Mouse (Mus musculus) myocyte (in vitro differentiated cells): ENCODE results near the gene Htra3. TPM values are rescaled to one million over a fixed set of nuclear protein-coding genes. Genes with fewer than 3 reads are reported as not detected.

Experiments
- H3K27me3 ChIP-seq: one replicate; pipeline ENCODE4 v1.6.1; 2011; ENCODE audit not compliant: control insufficient read depth, insufficient read depth, insufficient read length
- H3K36me3 ChIP-seq: one replicate; pipeline ENCODE4 v1.6.1; 2011; ENCODE audit not compliant: control insufficient read depth, insufficient read depth
- H3K4me2 ChIP-seq: one replicate; pipeline ENCODE4 v1.6.1; 2011; ENCODE audit warnings: low read depth, control low read depth
- H3K4me3 ChIP-seq: one replicate; pipeline ENCODE4 v1.5.1; 2011; ENCODE audit warnings: mild to moderate bottlenecking, control low read depth, moderate library complexity
- H3K79me2 ChIP-seq: one replicate; pipeline ENCODE4 v1.6.1; 2011; ENCODE audit not compliant: control insufficient read depth, insufficient read depth
- H3ac ChIP-seq: one replicate; pipeline ENCODE4 v1.6.1; 2011; ENCODE audit not compliant: control insufficient read depth, insufficient read length
- CEBPB ChIP-seq: IDR thresholded peaks from 2 replicates; pipeline ENCODE4 v1.6.1; 2011; ENCODE audit warnings: mild to moderate bottlenecking, moderate library complexity; ENCODE audit not compliant: poor library complexity, insufficient read depth, severe bottlenecking
- E2F4 ChIP-seq: IDR thresholded peaks from one replicate; pipeline ENCODE4 v1.6.1; 2011; ENCODE audit warnings: mild to moderate bottlenecking, control low read depth, moderate library complexity; ENCODE audit not compliant: insufficient read depth
- MAX ChIP-seq: IDR thresholded peaks from one replicate; pipeline ENCODE4 v1.6.1; 2011; ENCODE audit warnings: low read depth, mild to moderate bottlenecking, control low read depth
- MYOD1 ChIP-seq, 3 experiments: IDR thresholded peaks; one replicate each; pipeline ENCODE4 v1.6.1; 2011; ENCODE audit warnings: control low read depth in 2 of 3, low read depth in 2 of 3, mild to moderate bottlenecking in 2 of 3, moderate library complexity in 1 of 3; ENCODE audit not compliant: insufficient read length in 2 of 3, control insufficient read depth in 1 of 3
- MYOG ChIP-seq, 3 experiments: IDR thresholded peaks; one replicate each; pipeline ENCODE4 v1.6.1; 2011; ENCODE audit warnings: control low read depth in 2 of 3, low read depth in 2 of 3, mild to moderate bottlenecking in 2 of 3; ENCODE audit not compliant: insufficient read length in 2 of 3, control insufficient read depth in 1 of 3, insufficient read depth in 1 of 3
- POLR2A ChIP-seq: IDR thresholded peaks from one replicate; pipeline ENCODE4 v1.6.1; 2011; ENCODE audit warnings: low read depth, mild to moderate bottlenecking, control low read depth, moderate library complexity; ENCODE audit not compliant: insufficient read length
- POLR2AphosphoS2 ChIP-seq: IDR thresholded peaks from one replicate; pipeline ENCODE4 v1.6.1; 2011; ENCODE audit warnings: low read depth, control low read depth; ENCODE audit not compliant: insufficient read length
- REST ChIP-seq: IDR thresholded peaks from one replicate; pipeline ENCODE4 v1.6.1; 2011; ENCODE audit warnings: mild to moderate bottlenecking, control low read depth, moderate library complexity; ENCODE audit not compliant: insufficient read depth, insufficient read length
- SRF ChIP-seq: IDR thresholded peaks from one replicate; pipeline ENCODE4 v1.6.1; 2011; ENCODE audit warnings: low read depth; ENCODE audit not compliant: control insufficient read depth, insufficient read length
- TCF12 ChIP-seq: IDR thresholded peaks from one replicate; pipeline ENCODE4 v1.6.1; 2011; ENCODE audit warnings: mild to moderate bottlenecking, control low read depth; ENCODE audit not compliant: poor library complexity, insufficient read depth, severe bottlenecking
- TCF3 ChIP-seq: IDR thresholded peaks from one replicate; pipeline ENCODE4 v1.6.1; 2011; ENCODE audit warnings: low read depth, control low read depth; ENCODE audit not compliant: insufficient read length
- USF1 ChIP-seq: IDR thresholded peaks from one replicate; pipeline ENCODE4 v1.6.1; 2011; ENCODE audit warnings: low read depth, mild to moderate bottlenecking, control low read depth, moderate library complexity
- polyA plus RNA-seq: library from polyadenylated mRNA; unstranded; fragments of >200 nt; fragmentation: generic; extraction: Trizol; gene quantifications from one replicate; pipeline ENCODE4 v1.2.1, GENCODE M21; 2012; ENCODE audit warnings: missing spikeins

Htra3 gene
- 5.9 TPM for polyA plus RNA-seq

DNA sequence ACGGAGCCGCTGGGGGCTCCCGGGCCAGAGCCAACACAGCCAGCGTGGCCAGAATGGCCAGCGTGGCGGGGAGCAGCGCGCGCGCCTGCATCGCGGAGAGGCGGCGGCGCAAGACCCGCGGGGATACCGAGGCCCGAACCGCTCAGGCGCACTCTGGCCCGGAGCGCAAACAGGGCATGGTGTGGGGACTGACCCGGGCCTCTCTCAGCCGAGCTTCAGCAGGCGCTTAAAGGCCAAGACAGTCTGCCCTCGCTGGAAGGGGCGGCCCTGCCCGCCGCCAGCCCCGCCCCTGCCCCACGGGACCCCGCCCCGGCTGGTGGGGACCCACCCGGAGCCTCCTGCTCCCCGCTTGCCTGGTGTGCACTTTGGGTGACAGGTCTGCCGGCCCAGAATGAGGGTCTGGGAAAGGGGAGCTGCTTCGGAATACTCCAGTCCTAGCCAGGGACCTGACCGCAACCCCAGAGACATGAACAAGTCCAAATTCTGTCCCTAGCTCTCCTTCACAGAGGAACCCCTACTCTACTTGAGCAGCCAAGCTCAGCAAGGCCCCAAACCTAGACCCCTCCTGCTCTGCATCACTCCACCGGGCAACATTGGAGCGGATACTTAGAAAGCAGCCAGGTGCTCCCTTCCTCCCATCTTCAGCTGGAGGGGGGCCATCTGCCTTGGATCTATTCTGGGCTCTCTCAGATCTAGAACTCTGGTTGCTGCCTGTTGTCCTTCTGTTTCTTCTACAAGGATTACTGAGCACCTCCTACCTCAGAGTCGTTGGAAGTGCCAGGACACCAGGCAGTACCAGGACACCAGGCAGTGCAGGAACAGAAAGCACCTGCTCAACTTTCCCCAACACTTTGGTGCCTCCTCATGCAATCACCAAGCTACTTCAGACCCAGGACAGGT is at the start of gene Htra3:
Gene Htra3 (minus strand): TSS at position 527 of the 900 bp plus-strand sequence.
- H3K27me3 ChIP-seq: peaks cover 6% of the 10 kb centered on the region
- H3K4me3 ChIP-seq: no peak within 1 kb of the TSS
- no peak for TF ChIP-seq SRF
- no peak for TF ChIP-seq MYOG (IDR thresholded peaks at IDR 0.05; ENCODE audit: control insufficient read depth in 1 of 3, insufficient read depth in 1 of 3, insufficient read length in 2 of 3, low read depth in 2 of 3)
- TF ChIP-seq REST: no peak
- no peak for TF ChIP-seq TCF3
- TF ChIP-seq MYOD1 (IDR thresholded peaks at IDR 0.05; ENCODE audit: control insufficient read depth in 1 of 3, insufficient read length in 2 of 3, low read depth in 2 of 3): no peak
- TF ChIP-seq CEBPB: no peak
- TF ChIP-seq E2F4: no peak
- no peak for TF ChIP-seq POLR2AphosphoS2
- no peak for TF ChIP-seq MAX
- TF ChIP-seq USF1: no peak
- H3ac ChIP-seq: no peak within 1 kb of the TSS
- no peaks in the 10 kb centered on the region for H3K79me2 ChIP-seq
- no peak within 1 kb of the TSS for H3K4me2 ChIP-seq
- H3K36me3 ChIP-seq: no peaks in the 10 kb centered on the region

DNA sequence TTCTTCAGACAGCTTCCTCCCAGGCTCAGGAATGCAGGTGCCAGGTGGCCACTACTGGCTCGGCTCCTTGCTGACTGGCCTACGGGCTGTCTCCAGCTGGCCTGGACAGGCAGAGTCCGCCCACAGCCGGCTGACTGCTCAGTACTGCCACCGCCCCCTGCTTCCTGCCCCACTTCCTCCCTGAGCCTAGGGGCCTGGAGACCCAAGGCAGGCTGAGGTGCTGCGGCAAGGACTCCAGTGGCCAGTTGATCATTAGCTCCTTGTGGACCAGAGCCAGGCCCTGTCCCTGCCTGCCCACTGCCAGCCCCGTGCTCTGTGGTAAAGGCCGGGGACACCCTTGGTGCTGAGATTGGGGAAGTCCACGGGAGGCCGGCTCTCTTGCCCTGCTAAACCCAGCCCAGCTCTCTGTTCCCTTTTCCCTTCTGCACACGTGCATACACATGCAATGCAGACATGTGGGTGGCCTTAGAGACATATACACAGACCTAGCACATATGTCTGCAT is 49.4 kb upstream of the Htra3 start:
- Histone ChIP-seq H3K27me3 (peaks cover 10% of the 10 kb centered on the region), H3ac (no peak overlapping the region), H3K79me2 (no peaks in the 10 kb centered on the region), H3K36me3 (no peaks in the 10 kb centered on the region), H3K4me3 (no peak overlapping the region), H3K4me2 (no peak overlapping the region)
- peak in 1 of 3 experiments; percentile 33 for TF ChIP-seq MYOD1 (IDR thresholded peaks at IDR 0.05; ENCODE audit: control insufficient read depth in 1 of 3, insufficient read length in 2 of 3, low read depth in 2 of 3)
- no peak for TF ChIP-seq E2F4

DNA sequence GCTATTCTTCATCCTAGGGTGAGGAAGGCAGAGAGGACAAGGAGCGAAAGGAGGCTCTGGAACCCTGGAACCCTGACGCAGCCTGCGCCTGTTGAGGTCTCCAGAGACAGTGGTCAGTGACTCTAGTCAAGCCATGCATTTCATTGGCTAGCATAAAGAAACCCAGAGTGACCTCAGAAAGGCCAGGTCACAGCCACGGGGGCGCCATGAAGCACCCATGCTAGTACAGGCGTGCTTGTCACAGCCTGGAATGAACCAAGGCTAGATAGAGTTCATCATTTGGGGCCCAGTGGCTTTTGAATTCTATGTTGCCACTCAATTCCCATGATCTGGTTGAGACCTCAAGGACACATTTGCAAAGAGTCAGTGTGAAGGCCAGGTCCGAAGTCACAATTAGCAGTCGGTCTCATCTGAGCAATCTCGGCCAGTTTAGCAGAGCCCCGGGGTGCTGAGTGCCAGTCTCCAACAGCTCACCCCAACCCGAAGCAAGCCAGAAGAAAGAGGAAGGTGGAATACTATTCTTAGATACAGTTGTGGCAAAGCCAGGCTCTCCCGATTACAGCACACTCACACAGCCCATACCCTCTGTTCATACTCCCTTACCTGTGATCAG is 48.9 kb upstream of the Htra3 start:
- H3K4me3 ChIP-seq: no peak overlapping the region
- H3ac ChIP-seq: no peak overlapping the region
- no peak for TF ChIP-seq USF1
- no peak for TF ChIP-seq TCF12
- TF ChIP-seq REST: no peak
- no peak for TF ChIP-seq MYOG (IDR thresholded peaks at IDR 0.05; ENCODE audit: control insufficient read depth in 1 of 3, insufficient read depth in 1 of 3, insufficient read length in 2 of 3, low read depth in 2 of 3)
- TF ChIP-seq SRF: no peak
- no peak for TF ChIP-seq POLR2A
- no peak for TF ChIP-seq POLR2AphosphoS2
- no peak for TF ChIP-seq MAX
- TF ChIP-seq CEBPB: no peak
- no peak for TF ChIP-seq E2F4
- TF ChIP-seq MYOD1 (IDR thresholded peaks at IDR 0.05; ENCODE audit: control insufficient read depth in 1 of 3, insufficient read length in 2 of 3, low read depth in 2 of 3): no peak
- no peak for TF ChIP-seq TCF3
- H3K4me2 ChIP-seq: no peak overlapping the region
- no peaks in the 10 kb centered on the region for H3K79me2 ChIP-seq
- H3K27me3 ChIP-seq: peaks cover 7% of the 10 kb centered on the region
- no peaks in the 10 kb centered on the region for H3K36me3 ChIP-seq

DNA sequence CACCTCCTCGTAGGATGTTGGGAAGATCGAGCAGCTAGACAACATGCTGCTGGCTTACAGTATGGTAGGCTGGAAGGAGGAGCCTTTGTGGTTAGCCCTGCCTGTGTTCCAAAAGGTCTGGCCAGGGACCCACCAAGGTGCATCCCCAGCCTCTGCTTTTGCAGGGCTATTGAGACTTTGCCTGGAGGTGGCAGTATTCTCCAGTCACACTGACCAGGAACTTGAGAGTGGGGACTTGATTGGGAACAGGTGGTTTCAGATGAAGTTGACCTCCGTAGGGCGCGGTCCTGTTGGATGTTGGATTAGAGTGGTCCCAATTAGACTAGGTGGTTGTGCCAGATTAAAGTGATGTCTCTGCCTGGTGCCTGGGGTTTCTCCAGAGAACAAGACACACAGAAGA is 47.9 kb upstream of the Htra3 start:
- Histone ChIP-seq H3ac (no peak overlapping the region), H3K4me3 (no peak overlapping the region), H3K79me2 (no peaks in the 10 kb centered on the region), H3K4me2 (no peak overlapping the region), H3K36me3 (no peaks in the 10 kb centered on the region), H3K27me3 (peaks cover 1% of the 10 kb centered on the region)
- TF ChIP-seq E2F4 (no peak), TCF3 (no peak), TCF12 (no peak)

DNA sequence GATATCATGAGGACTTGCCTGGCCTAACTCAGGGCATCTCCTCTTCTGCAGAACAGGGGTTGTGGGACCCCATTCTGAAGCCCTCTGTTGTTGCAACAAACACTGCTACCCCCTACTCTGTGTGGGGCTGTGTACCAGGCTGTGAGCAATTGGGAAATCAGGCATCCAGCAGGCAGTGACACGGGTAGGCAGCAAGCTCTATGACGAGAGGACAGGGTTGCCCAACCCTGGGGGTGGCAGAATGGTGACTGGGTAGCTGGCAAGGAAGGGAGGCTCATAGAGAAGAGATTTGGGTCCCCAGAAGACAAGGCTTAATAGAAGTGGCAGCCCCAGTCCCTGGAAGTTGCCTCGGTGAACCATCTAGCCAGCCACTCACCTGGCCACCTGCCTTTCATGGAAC is 46.3 kb upstream of the Htra3 start:
- TF ChIP-seq MAX (no peak), TCF3 (no peak), MYOG (IDR thresholded peaks at IDR 0.05; ENCODE audit: control insufficient read depth in 1 of 3, insufficient read depth in 1 of 3, insufficient read length in 2 of 3, low read depth in 2 of 3) (no peak), REST (no peak), TCF12 (no peak), POLR2AphosphoS2 (no peak), CEBPB (no peak), USF1 (no peak), MYOD1 (IDR thresholded peaks at IDR 0.05; ENCODE audit: control insufficient read depth in 1 of 3, insufficient read length in 2 of 3, low read depth in 2 of 3) (no peak), POLR2A (no peak), SRF (no peak), E2F4 (no peak)
- H3ac ChIP-seq: no peak overlapping the region
- H3K4me3 ChIP-seq: no peak overlapping the region
- no peak overlapping the region for H3K4me2 ChIP-seq
- H3K27me3 ChIP-seq: no peaks in the 10 kb centered on the region
- H3K36me3 ChIP-seq: no peaks in the 10 kb centered on the region
- no peaks in the 10 kb centered on the region for H3K79me2 ChIP-seq
